Comparison of ENCODE assay signal across 8 mouse cellular contexts in genomic region chr13:59365460-59365859, GRCm38 (mm10).
DNase-seq lines count a peak whose midpoint lies in the region; ATAC-seq and TF ChIP-seq lines count a peak whose summit lies in the region.
"Had no signal": no experiment of that assay in that cellular context is flagged by ENCODE, and none has a peak within 500 bp of the region (broad histone marks: within the 10 kb centered on the region; RNA-seq: fewer than 3 reads in every experiment).

No protein-coding gene starts in this region.

- DNase-seq in NIH3T3 (ENCODE audit: low read depth), result peak; percentile 70
- DNase-seq in heart, postnatal 14 days, result peak; percentile 75 to 85
- DNase-seq in layer of hippocampus, postnatal 14 days (ENCODE audit: low spot score in 2 of 2), result peak; percentile 78 to 87

- 39% methylated on average over 5 of the region's 5 CpGs for WGBS in small intestine, adult 2 months

- no peaks in the 10 kb centered on the region for H3K4me1 ChIP-seq in bone marrow macrophage, adult 2 months (ENCODE audit: control insufficient read depth, insufficient read depth, low read length)
- H3K4me1 ChIP-seq in embryonic fibroblast, embryonic 13.5 days (ENCODE audit: control insufficient read depth, insufficient read depth, low read length), result no peaks in the 10 kb centered on the region
- H3K4me1 ChIP-seq in small intestine, adult 2 months (ENCODE audit: control insufficient read depth, insufficient read depth, insufficient read length, low read length), result no peaks in the 10 kb centered on the region

- peak; percentile 79 for ATAC-seq in megakaryocyte progenitor cell, adult 5-6 weeks (replicated peaks; ENCODE audit: poor library complexity)

- H3K27me3 ChIP-seq in small intestine, adult 2 months (ENCODE audit: control insufficient read depth, insufficient read depth, low read length), result no peaks in the 10 kb centered on the region
- H3K27me3 ChIP-seq: lung, embryonic 15.5 days had no signal

- no peak overlapping the region for H3K27ac ChIP-seq in bone marrow macrophage, adult 2 months (ENCODE audit: insufficient read depth, low read depth, low read length)
- no peak overlapping the region for H3K27ac ChIP-seq in embryonic fibroblast, embryonic 13.5 days (ENCODE audit: insufficient read depth, low read length)
- no peak overlapping the region for H3K27ac ChIP-seq in small intestine, adult 2 months (ENCODE audit: insufficient read depth, low read depth, low read length)
- H3K27ac ChIP-seq: lung, embryonic 15.5 days had no signal

- intact Hi-C loops in heart, postnatal 14 days (cut with DNase I), result loop anchor here (5.0 kb wide), 2 partner anchors 558 to 728 kb away; partner anchors contain the start of gene Ntrk2

- no peak for TF ChIP-seq POLR2A in bone marrow macrophage, adult 2 months (IDR thresholded peaks at IDR 0.05; ENCODE audit: borderline replicate concordance, low read depth, low read length)
- no peak for TF ChIP-seq POLR2A in embryonic fibroblast, embryonic 13.5 days (IDR thresholded peaks at IDR 0.05; ENCODE audit: low read depth, low read length)
- no peak for TF ChIP-seq POLR2A in small intestine, adult 2 months (IDR thresholded peaks at IDR 0.05; ENCODE audit: low read depth, low read length)

- no peaks in the 10 kb centered on the region for H3K36me3 ChIP-seq in small intestine, adult 2 months (ENCODE audit: control insufficient read depth, insufficient read depth, low read length)
- H3K36me3 ChIP-seq: lung, embryonic 15.5 days had no signal

- peak; percentile 71 for TF ChIP-seq CTCF in bone marrow macrophage, adult 2 months (IDR thresholded peaks at IDR 0.05; ENCODE audit: low read depth, low read length)
- peak; percentile 47; the same call in 1 of the 2 replicates for TF ChIP-seq CTCF in embryonic fibroblast, embryonic 13.5 days (IDR thresholded peaks at IDR 0.05; ENCODE audit: borderline replicate concordance, insufficient read depth, low read length)
- TF ChIP-seq CTCF in small intestine, adult 2 months (IDR thresholded peaks at IDR 0.05; ENCODE audit: extremely low read depth, insufficient read length, insufficient replicate concordance, low read depth, low read length), result peak; percentile 71; the same call in 1 of the 2 replicates

- H3K4me3 ChIP-seq in bone marrow macrophage, adult 2 months (ENCODE audit: insufficient read depth, low read length), result no peak overlapping the region
- no peak overlapping the region for H3K4me3 ChIP-seq in embryonic fibroblast, embryonic 13.5 days (ENCODE audit: insufficient read depth, low read length)
- no peak overlapping the region for H3K4me3 ChIP-seq in small intestine, adult 2 months (ENCODE audit: low read depth, low read length)
- H3K4me3 ChIP-seq: lung, embryonic 15.5 days had no signal
